Mouse (Mus musculus) urinary bladder, postnatal 36 days (tissue): Measurements from ENCODE around the gene Ttc36.

ENCODE experiments used
- DNase-seq, 2 experiments: peaks; one replicate each; pipeline ENCODE4 v3.0.0; 2022; ENCODE audit warnings: low spot score in 2 of 2, mixed read lengths in 1 of 2

Gene Ttc36

GRCm38 (mm10) chr9:44802808-44803450 is at the start of gene Ttc36:
TSS of gene Ttc36 (minus strand) at chr9:44803072.
- no peak for DNase-seq

GRCm38 (mm10) chr9:44847446-44847845 is 44.6 kb upstream of the Ttc36 start:
- DNase-seq = no peak

GRCm38 (mm10) chr9:44841241-44841640 is 38.4 kb upstream of the Ttc36 start:
- no peak for DNase-seq

GRCm38 (mm10) chr9:44836439-44836838 is 33.6 kb upstream of the Ttc36 start:
- peak; percentile 56 to 70 for DNase-seq

- DNase-seq = no peak
Observed at GRCm38 (mm10) chr9:44832356-44832755, 29.5 kb upstream of the Ttc36 start.

GRCm38 (mm10) chr9:44830506-44830905 is 27.6 kb upstream of the Ttc36 start:
- no peak for DNase-seq

DNA sequence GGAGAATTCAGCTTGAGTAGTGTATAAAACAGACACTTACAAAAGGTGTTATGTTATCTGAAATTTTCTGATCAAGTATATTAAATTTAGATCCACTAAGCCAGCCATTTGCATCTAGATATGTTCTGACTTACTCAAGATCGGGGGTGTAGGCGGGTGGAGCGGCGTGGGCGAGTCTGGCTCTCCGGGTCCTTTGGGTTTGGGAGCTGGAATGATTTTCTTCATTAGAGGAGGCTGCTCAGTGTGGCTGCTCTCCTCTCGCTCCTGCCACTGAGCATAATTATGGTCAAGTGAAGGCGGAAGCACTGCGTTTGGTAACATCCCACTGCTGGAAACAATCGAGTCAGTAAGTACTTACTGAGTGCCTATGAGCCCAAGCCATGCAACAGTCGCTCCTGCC is 26.1 kb upstream of the Ttc36 start:
- no peak for DNase-seq

- DNase-seq = no peak
Observed at GRCm38 (mm10) chr9:44826660-44827059, 23.8 kb upstream of the Ttc36 start.

- DNase-seq = no peak
Observed at GRCm38 (mm10) chr9:44819920-44820827, 17.3 kb upstream of the Ttc36 start.

- no peak for DNase-seq
Observed at GRCm38 (mm10) chr9:44817522-44817921, 14.7 kb upstream of the Ttc36 start.

DNA sequence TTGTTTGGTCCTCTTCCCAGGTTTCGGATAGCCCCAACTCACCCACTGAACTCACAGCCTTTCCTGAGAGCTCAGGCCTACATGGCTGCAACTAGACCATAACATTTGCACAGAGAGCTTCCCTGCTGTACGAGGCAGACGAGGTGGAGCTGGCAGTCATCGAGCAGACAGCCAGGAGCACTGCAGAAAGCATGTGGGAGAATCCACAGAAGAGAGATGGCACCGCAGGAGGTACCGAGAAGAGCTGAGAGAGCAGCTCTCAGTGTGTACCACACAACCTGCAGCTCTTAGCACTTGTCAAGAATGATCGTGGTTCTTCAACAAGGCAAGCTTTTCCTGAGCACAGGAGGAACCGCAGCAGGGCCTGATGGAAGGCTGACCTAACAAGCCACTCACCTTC is 11.3 kb upstream of the Ttc36 start:
- no peak for DNase-seq

DNA sequence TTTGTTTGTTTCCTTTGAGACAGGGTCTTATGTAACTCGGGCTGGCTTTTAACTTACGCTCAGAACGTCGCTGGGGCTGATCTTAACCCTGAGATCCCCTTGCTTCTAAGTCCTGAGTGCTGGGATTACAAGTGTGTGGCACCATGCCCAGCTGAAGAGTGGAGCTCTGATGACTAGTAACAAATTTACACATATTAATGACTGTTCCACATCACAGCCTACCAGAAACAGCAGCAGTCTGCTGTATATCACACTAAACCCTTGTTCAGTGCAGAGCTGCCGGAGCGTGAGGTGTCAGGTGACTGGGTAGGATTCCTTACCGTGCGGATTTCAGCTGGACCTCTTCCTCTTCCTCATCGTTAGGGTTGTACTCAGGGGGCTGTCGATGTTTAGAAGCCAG is 7.4 kb upstream of the Ttc36 start:
- no peak for DNase-seq

GRCm38 (mm10) chr9:44807778-44808177 is 4.9 kb upstream of the Ttc36 start:
- no peak for DNase-seq

DNA sequence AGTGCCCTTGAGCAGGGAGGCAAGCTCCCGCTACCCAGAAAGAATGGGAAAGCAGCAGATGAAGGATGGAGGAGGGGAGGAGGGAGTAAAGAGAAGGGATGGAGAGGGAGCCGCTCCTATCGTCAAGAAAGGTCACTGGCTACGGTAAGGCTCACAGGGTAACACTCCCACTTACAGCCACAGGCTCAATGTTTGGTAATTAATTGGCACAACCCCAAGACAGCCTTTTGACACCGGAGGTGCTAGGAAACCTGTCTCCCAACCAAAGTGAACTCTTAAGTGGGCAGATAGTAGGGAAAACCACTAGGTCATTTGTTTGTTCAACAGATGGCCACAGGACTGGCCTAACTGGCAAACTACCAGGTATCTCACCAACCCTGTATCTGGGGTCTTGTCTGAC is 4.3 kb upstream of the Ttc36 start:
- DNase-seq = no peak

DNA sequence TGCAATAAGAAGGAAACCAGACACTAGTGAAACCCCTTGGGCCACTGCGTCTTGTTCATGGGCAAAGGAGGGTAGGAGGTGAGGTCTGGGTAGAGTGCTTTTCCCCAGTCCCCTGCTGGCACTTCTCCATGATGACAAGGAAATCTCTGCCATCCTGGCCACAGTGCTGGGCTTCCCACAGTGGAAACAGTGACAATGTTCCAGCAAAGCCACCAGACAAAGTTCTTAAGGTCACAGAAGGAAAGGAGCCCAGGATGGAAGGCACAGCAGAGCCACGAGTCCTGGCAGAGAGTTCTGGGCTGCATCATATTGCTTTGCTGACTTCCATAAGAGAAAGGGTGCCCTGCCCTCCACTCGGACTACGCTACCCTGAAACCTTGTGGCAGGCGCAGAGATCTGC is 2.7 kb upstream of the Ttc36 start:
- DNase-seq = no peak

DNA sequence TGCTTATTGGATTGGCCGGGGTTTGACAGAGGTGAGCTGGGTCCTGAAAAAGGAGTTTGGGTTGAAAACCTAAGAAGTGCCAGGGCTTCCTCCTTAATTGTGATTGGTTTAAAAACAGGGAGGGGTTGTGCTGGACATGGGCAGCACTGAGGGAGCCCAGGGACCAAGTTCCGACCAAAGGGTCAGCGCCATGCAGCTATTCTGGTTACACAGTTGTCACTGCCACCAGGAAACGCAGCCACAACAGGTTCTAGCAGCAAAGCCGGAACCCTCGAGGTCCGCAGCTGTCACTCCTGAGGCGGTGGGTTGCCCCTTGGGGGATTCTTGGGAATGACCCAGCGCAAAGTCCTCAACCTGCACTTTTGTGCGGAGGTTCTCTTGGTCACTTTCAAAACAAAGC is 1.8 kb upstream of the Ttc36 start:
- no peak for DNase-seq

DNA sequence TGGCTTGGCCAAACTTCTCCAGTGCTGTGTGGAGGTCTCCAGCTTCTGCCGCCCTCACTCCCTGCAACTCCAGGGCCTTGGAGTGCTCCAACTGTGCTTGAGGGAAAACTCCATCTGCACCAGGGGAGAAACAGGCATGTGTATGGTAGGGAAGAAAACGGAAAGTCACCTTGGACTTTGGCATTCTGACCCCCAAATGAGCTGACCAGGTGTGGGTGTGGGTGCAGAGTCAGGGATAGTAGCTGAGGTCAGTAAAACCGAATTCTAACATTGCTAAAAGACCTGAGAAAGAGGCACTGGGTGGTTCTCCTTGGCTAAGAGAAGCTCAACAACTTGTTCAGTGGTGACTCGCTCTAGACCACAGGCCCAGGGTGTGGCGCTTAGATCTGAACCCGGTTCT is 1.2 kb downstream of the Ttc36 start:
- DNase-seq = no peak

GRCm38 (mm10) chr9:44799958-44800324 is 2.9 kb downstream of the Ttc36 start:
- DNase-seq = no peak

- DNase-seq = peak; percentile 77 to 87
Observed at GRCm38 (mm10) chr9:44799102-44799957, 3.5 kb downstream of the Ttc36 start, which contains the start of gene Tmem25. TSS of gene Tmem25 (minus strand) at chr9:44799307.

GRCm38 (mm10) chr9:44798298-44798697 is 4.6 kb downstream of the Ttc36 start:
- DNase-seq = no peak

DNA sequence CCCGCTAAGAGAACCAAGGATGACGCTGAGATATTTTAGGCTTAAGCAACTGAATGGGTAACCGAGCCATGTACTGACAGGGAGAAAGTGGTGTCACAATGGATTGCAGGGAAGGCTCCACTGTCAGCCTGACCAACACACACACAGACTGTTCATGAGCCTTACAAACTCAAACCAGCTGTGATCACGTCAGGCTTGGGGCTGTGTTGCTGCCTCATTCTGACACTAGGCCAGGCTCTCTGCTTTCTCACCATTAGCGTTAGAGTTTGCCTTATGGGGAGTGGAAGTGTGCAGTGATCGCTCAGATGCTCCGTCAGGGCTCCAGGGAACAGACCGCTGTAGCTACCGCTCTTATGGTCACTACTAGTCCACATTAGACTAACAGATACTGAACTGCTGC is 10.0 kb downstream of the Ttc36 start:
- DNase-seq = no peak
